Mouse (Mus musculus) liver, embryonic 11.5 days (tissue): ENCODE results near the gene Smtnl2. TPM values are rescaled to one million over a fixed set of nuclear protein-coding genes. Genes with fewer than 3 reads are reported as not detected.
"Not testable (repeated sequence)": the region's sequence is repeated elsewhere in the genome, so short reads cannot be mapped to it uniquely, and the experiment has no call there.

Experiments
- ATAC-seq: fragments of 200-750 bp; cut with Nextera tagmentation; replicated peaks from 2 replicates; pipeline ENCODE4 v1.8.0; 2017; ENCODE audit warnings: moderate number of reproducible peaks, mild to moderate bottlenecking, moderate TSS enrichment, moderate library complexity; ENCODE audit not compliant: low FRiP score
- DNase-seq: peaks from one replicate; pipeline ENCODE4 v3.0.0-alpha.2; 2017; ENCODE audit warnings: low spot score
- H3K27ac ChIP-seq: fragments of 300-500 bp; sonication (generic); 2 replicates; pipeline ENCODE4 v1.5.1; 2014; ENCODE audit warnings: mild to moderate bottlenecking, low read depth, low read length, control low read depth
- H3K27me3 ChIP-seq: fragments of 300-500 bp; sonication (generic); replicated peaks from 2 replicates; pipeline ENCODE4 v1.6.1; 2014; ENCODE audit warnings: low read length, mixed read lengths; ENCODE audit not compliant: control insufficient read depth, insufficient read depth
- H3K36me3 ChIP-seq: fragments of 300-500 bp; sonication (generic); 2 replicates; pipeline ENCODE4 v1.6.1; 2014; ENCODE audit warnings: mild to moderate bottlenecking, low read length, moderate library complexity, mixed read lengths; ENCODE audit not compliant: control insufficient read depth, insufficient read depth
- H3K4me1 ChIP-seq: fragments of 300-500 bp; sonication (generic); replicated peaks from 2 replicates; pipeline ENCODE4 v1.6.1; 2014; ENCODE audit warnings: low read length, mixed read lengths; ENCODE audit not compliant: control insufficient read depth, insufficient read depth
- H3K4me2 ChIP-seq: fragments of 300-500 bp; sonication (generic); 2 replicates; pipeline ENCODE4 v1.6.1; 2014; ENCODE audit warnings: mild to moderate bottlenecking, control low read depth, moderate library complexity
- H3K4me3 ChIP-seq: fragments of 300-500 bp; sonication (generic); 2 replicates; pipeline ENCODE4 v1.5.1; 2014; ENCODE audit warnings: low read depth, low read length, control low read depth
- H3K9ac ChIP-seq: fragments of 300-500 bp; sonication (generic); 2 replicates; pipeline ENCODE4 v1.6.1; 2014; ENCODE audit warnings: low read depth, low read length, control low read depth
- H3K9me3 ChIP-seq: fragments of 300-500 bp; sonication (generic); 2 replicates; pipeline ENCODE4 v1.6.1; 2016; ENCODE audit warnings: low read length, inconsistent platforms, mixed read lengths; ENCODE audit not compliant: control insufficient read depth
- WGBS: fragments of 180-500 bp; shearing (Covaris S2); extraction: QIAGEN DNeasy Blood & Tissue Kit; methylation state at CpG from one replicate; pipeline ENCODE4 v1.1.7; 2014; 5-methylcytosine and 5-hydroxymethylcytosine counted together
- polyA plus RNA-seq: library from polyadenylated mRNA; unstranded; fragments of >200 nt; fragmentation: Nextera tagmentation; extraction: Ambion mirVana; gene quantifications from 2 replicates; pipeline ENCODE4 v1.2.1, GENCODE M21; 2014

The Smtnl2 gene
- polyA plus RNA-seq, 1 experiment from 2014 or later, result 24.8 TPM

- WGBS, result 81% methylated on average over 6 of the region's 6 CpGs
- no peak overlapping the region for H3K27ac ChIP-seq
- no peak overlapping the region for H3K9ac ChIP-seq
- H3K4me3 ChIP-seq, result no peak overlapping the region
- H3K9me3 ChIP-seq, result no peaks in the 10 kb centered on the region
- DNase-seq, result no peak
- H3K27me3 ChIP-seq, result no peaks in the 10 kb centered on the region
- peaks cover 20% of the 10 kb centered on the region for H3K4me1 ChIP-seq
- ATAC-seq, result no peak; the same call in 1 of the 2 replicates
- no peak overlapping the region for H3K4me2 ChIP-seq
- peaks cover 86% of the 10 kb centered on the region for H3K36me3 ChIP-seq
Observed at GRCm38 (mm10) chr11:72446311-72447105, 35.0 kb upstream of the Smtnl2 start.

DNA sequence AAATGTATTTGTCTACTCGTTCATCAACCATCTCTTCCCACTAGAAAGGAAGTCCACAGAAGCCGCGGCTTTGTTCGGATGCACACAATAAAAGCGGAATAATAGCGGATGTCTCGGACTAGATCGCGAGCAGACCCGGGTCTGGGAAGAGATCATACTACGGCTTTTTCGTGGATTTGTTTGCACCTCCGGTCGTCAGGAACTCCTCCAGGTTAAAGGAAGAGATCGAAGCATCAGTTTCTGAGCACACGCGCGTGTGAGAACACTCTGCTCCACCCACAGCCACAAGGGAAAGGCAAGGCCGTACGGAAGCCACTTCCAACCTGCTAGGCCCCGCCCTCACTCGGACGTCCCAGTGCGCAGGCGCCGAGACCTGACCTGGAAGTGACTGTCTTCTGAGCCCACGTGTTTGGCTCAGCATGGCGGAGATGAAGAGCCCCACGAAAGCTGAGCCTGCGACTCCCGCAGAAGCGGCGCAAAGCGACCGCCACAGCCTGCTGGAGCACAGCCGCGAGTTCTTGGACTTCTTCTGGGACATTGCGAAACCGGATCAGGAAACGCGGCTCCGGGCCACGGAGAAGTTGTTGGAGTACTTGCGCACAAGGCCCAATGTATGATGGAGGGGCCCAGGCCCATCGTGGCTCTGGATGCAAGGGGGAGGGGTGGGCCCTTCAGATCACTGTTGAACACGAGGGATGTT, 29.6 kb upstream of the Smtnl2 start, which contains the start of gene Mybbp1a:
Gene Mybbp1a (plus strand): TSS at position 391 of the 700 bp plus-strand sequence.
- peak; percentile 99 for DNase-seq
- no peaks in the 10 kb centered on the region for H3K9me3 ChIP-seq
- peak within 1 kb of the TSS; percentile 72 for H3K27ac ChIP-seq
- WGBS, result under 1% methylated on average over 46 of the region's 46 CpGs
- H3K4me1 ChIP-seq, result peaks cover 20% of the 10 kb centered on the region
- peaks cover 38% of the 10 kb centered on the region for H3K36me3 ChIP-seq
- ATAC-seq, result peak; percentile 84
- H3K9ac ChIP-seq, result peak within 1 kb of the TSS; percentile 85
- peak within 1 kb of the TSS; percentile 90 for H3K4me3 ChIP-seq
- H3K4me2 ChIP-seq, result peak within 1 kb of the TSS; percentile 96
- no peaks in the 10 kb centered on the region; the same call in 1 of the 2 replicates for H3K27me3 ChIP-seq

- 35% methylated on average over 6 of the region's 6 CpGs for WGBS
- peak overlapping the region; percentile 72 for H3K27ac ChIP-seq
- not testable (repeated sequence) for H3K27me3 ChIP-seq, DNase-seq, H3K9me3 ChIP-seq
- ATAC-seq, result peak; percentile 24; the same call in 1 of the 2 replicates
- peak overlapping the region; percentile 85 for H3K9ac ChIP-seq
- H3K4me3 ChIP-seq, result peak overlapping the region; percentile 90
- H3K4me1 ChIP-seq, result peaks cover 20% of the 10 kb centered on the region
- peaks cover 33% of the 10 kb centered on the region for H3K36me3 ChIP-seq
- peak overlapping the region; percentile 96 for H3K4me2 ChIP-seq
Observed at GRCm38 (mm10) chr11:72440597-72440964, 29.1 kb upstream of the Smtnl2 start.

DNA sequence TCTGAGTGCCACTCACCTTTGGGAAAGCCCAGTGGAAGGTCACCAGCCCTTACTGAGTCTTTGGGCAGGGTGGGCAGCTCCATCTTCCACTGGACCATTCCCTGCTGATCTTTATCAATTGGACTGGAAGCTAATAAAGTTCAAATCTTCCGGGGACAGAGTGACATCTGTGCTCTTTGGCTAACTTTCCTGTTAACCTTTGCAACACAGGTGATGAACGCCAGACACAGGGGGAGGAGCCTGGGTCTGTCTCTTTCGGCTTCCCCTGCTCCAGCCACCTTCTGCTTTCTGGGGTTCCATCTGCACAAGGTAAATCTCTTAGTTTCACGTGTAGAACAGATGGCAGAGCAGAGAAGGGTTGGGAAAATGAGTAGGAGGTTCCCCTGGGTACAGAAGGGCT, 26.9 kb upstream of the Smtnl2 start:
- Histone ChIP-seq H3K27me3 (no peaks in the 10 kb centered on the region; the same call in 1 of the 2 replicates), H3K9ac (no peak overlapping the region), H3K27ac (no peak overlapping the region), H3K4me2 (no peak overlapping the region), H3K4me1 (peaks cover 16% of the 10 kb centered on the region), H3K9me3 (no peaks in the 10 kb centered on the region), H3K36me3 (peaks cover 11% of the 10 kb centered on the region), H3K4me3 (no peak overlapping the region)
- ATAC-seq (no peak), DNase-seq (no peak)
- 70% methylated on average over 4 of the region's 4 CpGs for WGBS

DNA sequence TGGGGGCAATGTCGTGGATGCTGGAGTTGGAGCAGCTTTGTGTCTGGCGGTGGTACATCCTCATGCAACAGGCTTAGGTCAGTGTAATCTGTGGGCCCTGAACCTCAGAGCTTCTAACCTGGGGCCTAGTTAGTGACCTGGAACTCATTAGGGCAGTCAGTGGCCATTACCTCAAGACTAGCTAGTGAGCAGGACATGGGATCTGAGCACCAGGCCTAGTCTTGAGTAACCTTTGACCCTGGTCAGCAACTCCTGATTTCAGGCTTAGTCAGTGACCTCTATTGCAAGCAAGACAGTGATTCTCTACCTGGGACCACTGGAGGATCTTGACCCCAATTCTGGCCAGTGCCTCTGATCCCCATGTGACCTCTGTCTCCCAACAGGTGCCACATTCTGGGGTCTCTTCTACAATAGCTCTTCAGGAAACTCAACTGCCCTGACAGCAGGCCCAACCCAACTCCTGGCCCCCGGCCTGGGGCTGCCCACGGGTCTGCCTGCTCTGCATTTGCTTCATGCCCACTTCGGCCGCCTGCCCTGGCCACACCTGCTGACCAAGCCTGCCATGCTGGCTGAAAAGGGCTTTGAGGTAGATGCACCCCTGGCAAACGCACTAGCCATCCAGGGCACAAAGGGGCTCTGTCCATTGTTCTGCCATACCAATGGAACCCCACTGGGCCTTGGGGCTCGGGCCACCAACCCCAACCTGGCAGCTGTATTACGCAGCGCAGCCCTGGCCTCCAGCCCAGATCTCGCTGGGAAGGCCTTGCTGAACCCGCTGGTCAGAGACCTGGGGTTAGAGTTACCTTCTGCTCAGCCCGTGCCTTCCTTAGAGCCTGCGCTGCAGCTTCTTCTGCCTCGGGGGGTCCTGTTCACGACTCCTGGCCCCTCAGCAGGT, 25.5 kb upstream of the Smtnl2 start:
- Histone ChIP-seq H3K9ac (no peak overlapping the region), H3K27ac (no peak overlapping the region), H3K4me2 (no peak overlapping the region), H3K36me3 (no peaks in the 10 kb centered on the region), H3K4me1 (peaks cover 2% of the 10 kb centered on the region), H3K4me3 (no peak overlapping the region), H3K9me3 (no peaks in the 10 kb centered on the region), H3K27me3 (no peaks in the 10 kb centered on the region; the same call in 1 of the 2 replicates)
- DNase-seq, result no peak
- ATAC-seq, result no peak
- 84% methylated on average over 16 of the region's 16 CpGs for WGBS

- no peaks in the 10 kb centered on the region for H3K36me3 ChIP-seq
- no peak overlapping the region for H3K4me3 ChIP-seq
- no peaks in the 10 kb centered on the region for H3K9me3 ChIP-seq
- H3K4me1 ChIP-seq, result no peaks in the 10 kb centered on the region
- no peaks in the 10 kb centered on the region; the same call in 1 of the 2 replicates for H3K27me3 ChIP-seq
- H3K4me2 ChIP-seq, result no peak overlapping the region
- ATAC-seq (no peak), DNase-seq (no peak)
- WGBS, result 90% methylated on average over 5 of the region's 5 CpGs
- H3K27ac ChIP-seq, result no peak overlapping the region
- H3K9ac ChIP-seq, result no peak overlapping the region
Observed at GRCm38 (mm10) chr11:72436271-72436670, 24.8 kb upstream of the Smtnl2 start.

GRCm38 (mm10) chr11:72435694-72436045, 24.2 kb upstream of the Smtnl2 start:
- Histone ChIP-seq H3K27ac (no peak overlapping the region), H3K36me3 (no peaks in the 10 kb centered on the region)
- ATAC-seq, result no peak

GRCm38 (mm10) chr11:72434963-72435693, 23.6 kb upstream of the Smtnl2 start, which contains the start of gene Ggt6:
Gene Ggt6, plus strand, starts transcription at chr11:72435526.
- H3K4me3 ChIP-seq, result no peak within 1 kb of the TSS
- H3K9ac ChIP-seq, result no peak within 1 kb of the TSS
- H3K4me1 ChIP-seq, result no peaks in the 10 kb centered on the region
- no peaks in the 10 kb centered on the region; the same call in 1 of the 2 replicates for H3K27me3 ChIP-seq
- no peaks in the 10 kb centered on the region for H3K9me3 ChIP-seq
- H3K36me3 ChIP-seq, result no peaks in the 10 kb centered on the region
- DNase-seq, result no peak
- H3K27ac ChIP-seq, result no peak within 1 kb of the TSS
- ATAC-seq, result no peak
- 58% methylated on average over 11 of the region's 11 CpGs for WGBS
- no peak within 1 kb of the TSS for H3K4me2 ChIP-seq

More at GRCm38 (mm10) chr11:72435694-72436045, 24.2 kb upstream of the Smtnl2 start:
- 53% methylated on average over 2 of the region's 2 CpGs for WGBS
- H3K9me3 ChIP-seq, result no peaks in the 10 kb centered on the region
- H3K4me3 ChIP-seq, result no peak overlapping the region
- no peaks in the 10 kb centered on the region for H3K4me1 ChIP-seq
- no peak overlapping the region for H3K4me2 ChIP-seq
- no peak overlapping the region for H3K9ac ChIP-seq
- H3K27me3 ChIP-seq, result no peaks in the 10 kb centered on the region; the same call in 1 of the 2 replicates
- no peak for DNase-seq
